Mouse (Mus musculus): Measurements from ENCODE around the gene Stxbp3.

- no peak for TF ChIP-seq EP300 (IDR thresholded peaks at IDR 0.05; ENCODE audit: low read depth)
- no peak for TF ChIP-seq CTCF (IDR thresholded peaks at IDR 0.05; ENCODE audit: low read depth)
Observed at GRCm38 (mm10) chr3:108765476-108765875, 74.8 kb downstream of the Stxbp3 start.
